Mouse (Mus musculus): ENCODE measurements around the gene Hnrnpa1. TPM values are rescaled to one million over a fixed set of nuclear protein-coding genes. Genes with fewer than 3 reads are reported as not detected.

The Hnrnpa1 gene
- total and polyA plus RNA-seq, 2 experiments: 17.7 to 58.2 TPM

DNA sequence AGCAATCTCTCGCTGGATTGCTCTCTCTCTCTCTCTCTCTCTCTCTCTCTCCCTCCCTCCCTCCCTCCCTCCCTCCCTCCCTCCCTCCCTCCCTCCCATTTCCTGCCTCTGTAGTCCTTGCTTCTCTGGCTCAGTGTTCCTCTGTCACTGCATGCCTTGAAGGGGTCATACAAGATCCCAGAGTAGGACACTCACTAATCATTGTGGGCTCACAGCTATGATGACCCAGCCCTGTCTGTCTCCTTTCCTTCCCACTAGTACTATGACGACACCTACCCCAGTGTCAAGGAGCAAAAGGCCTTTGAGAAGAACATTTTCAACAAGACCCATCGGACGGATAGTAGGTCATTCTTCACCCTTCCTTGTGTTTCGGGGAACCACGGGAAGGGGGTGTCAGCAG lies 50.2 kb downstream of the Hnrnpa1 start:
- Histone ChIP-seq H3K79me2 (ENCODE audit: control insufficient read depth, insufficient read depth, low read length) (peaks cover 5% of the 10 kb centered on the region; the same call in 1 of the 2 replicates), H3K4me1 (ENCODE audit: control insufficient read depth, insufficient read depth, low read length) (peaks cover 6% of the 10 kb centered on the region), H3K4me3 (ENCODE audit: insufficient read depth, low read depth, low read length) (no peak overlapping the region), H3K27ac (replicated peaks; ENCODE audit: insufficient read depth, low read depth, low read length) (no peak overlapping the region), H3K9ac (ENCODE audit: low read depth, low read length) (no peak overlapping the region), H3K36me3 (ENCODE audit: control insufficient read depth, insufficient read depth, low read length) (peaks cover 43% of the 10 kb centered on the region), H3K27me3 (ENCODE audit: control insufficient read depth, insufficient read depth, low read length) (no peaks in the 10 kb centered on the region)
- TF ChIP-seq CTCF (IDR thresholded peaks at IDR 0.05; ENCODE audit: low read depth, low read length) (no peak), POLR2A (IDR thresholded peaks at IDR 0.05; ENCODE audit: extremely low read depth, insufficient read depth, low read length) (no peak)
- DNase-seq (ENCODE audit: extremely low read depth, low read depth, low spot score): no peak
- 74% methylated on average over 6 of the region's 6 CpGs for WGBS

GRCm38 (mm10) chr15:103290843-103291242 lies 50.6 kb downstream of the Hnrnpa1 start:
- no peak for TF ChIP-seq CTCF (IDR thresholded peaks at IDR 0.05; ENCODE audit: low read depth, low read length)
- no peak for TF ChIP-seq POLR2A (IDR thresholded peaks at IDR 0.05; ENCODE audit: extremely low read depth, insufficient read depth, low read length)
- H3K36me3 ChIP-seq (ENCODE audit: control insufficient read depth, insufficient read depth, low read length): peaks cover 43% of the 10 kb centered on the region
- WGBS: 92% methylated on average over 9 of the region's 9 CpGs
- DNase-seq (ENCODE audit: extremely low read depth, low read depth, low spot score): no peak
- no peak overlapping the region for H3K4me3 ChIP-seq (ENCODE audit: insufficient read depth, low read depth, low read length)
- H3K79me2 ChIP-seq (ENCODE audit: control insufficient read depth, insufficient read depth, low read length): peaks cover 5% of the 10 kb centered on the region; the same call in 1 of the 2 replicates
- no peak overlapping the region for H3K9ac ChIP-seq (ENCODE audit: low read depth, low read length)
- no peak overlapping the region for H3K27ac ChIP-seq (replicated peaks; ENCODE audit: insufficient read depth, low read depth, low read length)
- H3K27me3 ChIP-seq (ENCODE audit: control insufficient read depth, insufficient read depth, low read length): no peaks in the 10 kb centered on the region
- H3K4me1 ChIP-seq (ENCODE audit: control insufficient read depth, insufficient read depth, low read length): peaks cover 3% of the 10 kb centered on the region

DNA sequence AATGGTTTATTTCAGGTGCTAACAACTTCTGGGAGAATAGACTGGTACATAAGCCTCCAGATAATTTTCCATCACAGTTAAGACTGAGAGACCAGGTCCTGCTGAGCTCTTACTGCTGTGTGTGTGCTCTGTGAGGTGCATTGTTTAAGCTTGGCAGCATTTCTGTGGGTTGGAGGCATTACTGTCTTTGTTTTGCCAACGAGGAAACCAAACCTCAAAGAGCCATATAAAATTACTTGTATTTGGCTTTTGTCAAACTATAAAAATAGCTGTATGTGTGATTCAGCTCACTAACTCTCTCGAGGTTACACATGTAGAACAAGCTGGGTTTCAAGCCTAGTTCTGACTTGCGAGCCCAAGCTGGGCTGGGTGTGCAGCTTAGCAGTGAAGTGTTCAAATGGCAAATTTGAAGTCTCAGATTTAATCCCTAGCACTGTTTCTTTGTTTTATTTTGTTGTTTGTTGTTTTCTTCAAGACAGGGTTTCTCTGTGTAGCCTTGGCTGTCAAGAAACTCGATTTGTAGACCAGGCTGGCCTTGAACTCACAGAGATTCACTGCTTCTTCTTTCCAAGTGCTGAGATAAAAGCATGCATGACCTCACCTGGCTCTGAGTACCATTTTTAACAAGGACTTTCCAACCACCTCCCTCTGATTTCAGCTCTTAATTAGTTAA lies 52.6 kb downstream of the Hnrnpa1 start:
- peaks cover 3% of the 10 kb centered on the region; the same call in 1 of the 2 replicates for H3K79me2 ChIP-seq (ENCODE audit: control insufficient read depth, insufficient read depth, low read length)
- H3K27ac ChIP-seq (replicated peaks; ENCODE audit: insufficient read depth, low read depth, low read length): no peak overlapping the region
- H3K4me3 ChIP-seq (ENCODE audit: insufficient read depth, low read depth, low read length): no peak overlapping the region
- TF ChIP-seq POLR2A (IDR thresholded peaks at IDR 0.05; ENCODE audit: extremely low read depth, insufficient read depth, low read length) (no peak), CTCF (IDR thresholded peaks at IDR 0.05; ENCODE audit: low read depth, low read length) (no peak)
- 96% methylated on average over 4 of the region's 4 CpGs for WGBS
- no peaks in the 10 kb centered on the region for H3K27me3 ChIP-seq (ENCODE audit: control insufficient read depth, insufficient read depth, low read length)
- no peaks in the 10 kb centered on the region; the same call in 1 of the 2 replicates for H3K4me1 ChIP-seq (ENCODE audit: control insufficient read depth, insufficient read depth, low read length)
- no peak for DNase-seq (ENCODE audit: extremely low read depth, low read depth, low spot score)
- H3K9ac ChIP-seq (ENCODE audit: low read depth, low read length): no peak overlapping the region
- peaks cover 61% of the 10 kb centered on the region for H3K36me3 ChIP-seq (ENCODE audit: control insufficient read depth, insufficient read depth, low read length)

DNA sequence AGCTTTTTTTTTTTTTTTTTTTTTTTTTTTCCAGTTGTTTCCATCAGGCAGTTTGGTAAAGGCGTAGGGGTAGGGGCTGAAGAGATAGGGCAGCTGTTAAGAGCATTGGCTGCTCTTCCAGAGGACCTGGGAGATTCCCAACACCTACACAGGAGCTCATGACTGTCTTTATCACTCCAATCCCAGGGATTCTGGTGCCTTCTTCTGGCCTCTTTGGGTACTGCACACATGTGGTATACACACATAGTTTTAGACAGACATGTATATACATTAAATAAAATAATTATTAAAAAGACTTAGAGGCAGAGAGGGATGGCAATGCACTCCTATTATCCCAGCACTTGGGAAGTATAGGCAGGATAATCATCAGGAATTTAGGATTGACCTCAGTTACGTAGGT lies 53.1 kb downstream of the Hnrnpa1 start:
- Histone ChIP-seq H3K27me3 (ENCODE audit: control insufficient read depth, insufficient read depth, low read length) (no peaks in the 10 kb centered on the region), H3K27ac (replicated peaks; ENCODE audit: insufficient read depth, low read depth, low read length) (no peak overlapping the region), H3K4me1 (ENCODE audit: control insufficient read depth, insufficient read depth, low read length) (no peaks in the 10 kb centered on the region; the same call in 1 of the 2 replicates), H3K79me2 (ENCODE audit: control insufficient read depth, insufficient read depth, low read length) (peaks cover 3% of the 10 kb centered on the region; the same call in 1 of the 2 replicates), H3K36me3 (ENCODE audit: control insufficient read depth, insufficient read depth, low read length) (peaks cover 67% of the 10 kb centered on the region), H3K9ac (ENCODE audit: low read depth, low read length) (no peak overlapping the region), H3K4me3 (ENCODE audit: insufficient read depth, low read depth, low read length) (no peak overlapping the region)
- 100% methylated on average over 2 of the region's 2 CpGs for WGBS
- no peak for TF ChIP-seq CTCF (IDR thresholded peaks at IDR 0.05; ENCODE audit: low read depth, low read length)
- no peak for TF ChIP-seq POLR2A (IDR thresholded peaks at IDR 0.05; ENCODE audit: extremely low read depth, insufficient read depth, low read length)
- no peak for DNase-seq (ENCODE audit: extremely low read depth, low read depth, low spot score)

DNA sequence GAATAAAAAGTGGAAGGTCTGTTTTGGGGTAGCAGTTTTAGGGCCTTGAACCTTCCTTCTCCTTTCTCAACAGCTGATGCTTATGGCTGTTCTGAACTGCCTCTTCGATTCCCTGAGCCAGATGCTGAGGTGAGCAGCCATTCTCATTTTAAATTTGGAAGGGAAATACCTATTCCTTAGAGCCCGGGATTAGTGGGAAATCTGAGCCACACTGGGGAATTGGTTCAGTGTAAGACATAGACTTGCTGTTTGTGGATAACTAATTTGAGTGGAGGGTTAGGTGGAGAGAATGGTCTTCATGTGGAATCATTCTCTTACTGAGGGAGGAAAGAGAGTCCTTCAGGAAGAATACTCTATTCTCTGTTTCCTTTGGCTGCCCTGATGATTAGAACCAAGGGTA lies 54.4 kb downstream of the Hnrnpa1 start:
- H3K9ac ChIP-seq (ENCODE audit: low read depth, low read length): no peak overlapping the region
- no peaks in the 10 kb centered on the region for H3K27me3 ChIP-seq (ENCODE audit: control insufficient read depth, insufficient read depth, low read length)
- WGBS: 92% methylated on average over 2 of the region's 2 CpGs
- no peaks in the 10 kb centered on the region for H3K79me2 ChIP-seq (ENCODE audit: control insufficient read depth, insufficient read depth, low read length)
- H3K4me1 ChIP-seq (ENCODE audit: control insufficient read depth, insufficient read depth, low read length): no peaks in the 10 kb centered on the region
- no peak for DNase-seq (ENCODE audit: extremely low read depth, low read depth, low spot score)
- H3K4me3 ChIP-seq (ENCODE audit: insufficient read depth, low read depth, low read length): no peak overlapping the region
- no peak overlapping the region for H3K27ac ChIP-seq (replicated peaks; ENCODE audit: insufficient read depth, low read depth, low read length)
- peaks cover 72% of the 10 kb centered on the region for H3K36me3 ChIP-seq (ENCODE audit: control insufficient read depth, insufficient read depth, low read length)
- TF ChIP-seq CTCF (IDR thresholded peaks at IDR 0.05; ENCODE audit: low read depth, low read length) (no peak), POLR2A (IDR thresholded peaks at IDR 0.05; ENCODE audit: extremely low read depth, insufficient read depth, low read length) (no peak)

- Histone ChIP-seq H3K27ac (replicated peaks; ENCODE audit: insufficient read depth, low read depth, low read length) (no peak overlapping the region), H3K36me3 (ENCODE audit: control insufficient read depth, insufficient read depth, low read length) (peaks cover 64% of the 10 kb centered on the region), H3K4me3 (ENCODE audit: insufficient read depth, low read depth, low read length) (no peak overlapping the region), H3K4me1 (ENCODE audit: control insufficient read depth, insufficient read depth, low read length) (no peaks in the 10 kb centered on the region), H3K27me3 (ENCODE audit: control insufficient read depth, insufficient read depth, low read length) (no peaks in the 10 kb centered on the region), H3K9ac (ENCODE audit: low read depth, low read length) (no peak overlapping the region), H3K79me2 (ENCODE audit: control insufficient read depth, insufficient read depth, low read length) (no peaks in the 10 kb centered on the region)
- no peak for TF ChIP-seq CTCF (IDR thresholded peaks at IDR 0.05; ENCODE audit: low read depth, low read length)
- TF ChIP-seq POLR2A (IDR thresholded peaks at IDR 0.05; ENCODE audit: extremely low read depth, insufficient read depth, low read length): no peak
- 68% methylated on average over 5 of the region's 5 CpGs for WGBS
- no peak for DNase-seq (ENCODE audit: extremely low read depth, low read depth, low spot score)
Measured at GRCm38 (mm10) chr15:103295851-103296250, 55.6 kb downstream of the Hnrnpa1 start.

Other genes with a start within 250 kb of the Hnrnpa1 start
- not detected in 2 replicates for gene Hoxc8, start 249.8 kb upstream of the Hnrnpa1 start, total RNA-seq (2014; rRNA removed)
- gene Hoxc8, start 249.8 kb upstream of the Hnrnpa1 start, polyA plus RNA-seq (2012; rRNA removed): not detected in 2 replicates
- not detected in 2 replicates for gene Hoxc6, start 242.2 kb upstream of the Hnrnpa1 start, total RNA-seq (2014; rRNA removed)
- not detected in 2 replicates for gene Hoxc6, start 242.2 kb upstream of the Hnrnpa1 start, polyA plus RNA-seq (2012; rRNA removed)
- gene Hoxc4, start 221.5 kb upstream of the Hnrnpa1 start, total RNA-seq (2014; rRNA removed): 0.20 TPM in 1 of 2 replicates, not detected in the other
- not detected in 2 replicates for gene Hoxc4, start 221.5 kb upstream of the Hnrnpa1 start, polyA plus RNA-seq (2012; rRNA removed)
- gene Smug1, start 73.3 kb upstream of the Hnrnpa1 start, total RNA-seq (2014; rRNA removed): 6.8 and 8.1 TPM in 2 replicates
- 9.9 and 11.1 TPM in 2 replicates for gene Smug1, start 73.3 kb upstream of the Hnrnpa1 start, polyA plus RNA-seq (2012; rRNA removed)
- 14.1 and 14.9 TPM in 2 replicates for gene Cbx5, start 616 bp upstream of the Hnrnpa1 start, total RNA-seq (2014; rRNA removed)
- gene Cbx5, start 616 bp upstream of the Hnrnpa1 start, polyA plus RNA-seq (2012; rRNA removed): 4.2 and 5.2 TPM in 2 replicates
- gene Nfe2, start 18.0 kb downstream of the Hnrnpa1 start, total RNA-seq (2014; rRNA removed): 0.40 and 0.74 TPM in 2 replicates
- gene Nfe2, start 18.0 kb downstream of the Hnrnpa1 start, polyA plus RNA-seq (2012; rRNA removed): 2.3 and 4.9 TPM in 2 replicates
- 55.9 and 73.0 TPM in 2 replicates for gene Copz1, start 32.3 kb downstream of the Hnrnpa1 start, total RNA-seq (2014; rRNA removed)
- gene Copz1, start 32.3 kb downstream of the Hnrnpa1 start, polyA plus RNA-seq (2012; rRNA removed): 131 and 142 TPM in 2 replicates
- gene Gpr84, start 70.2 kb downstream of the Hnrnpa1 start, total RNA-seq (2014; rRNA removed): 0.07 and 0.09 TPM in 2 replicates
- 0.12 and 0.19 TPM in 2 replicates for gene Gpr84, start 70.2 kb downstream of the Hnrnpa1 start, polyA plus RNA-seq (2012; rRNA removed)
- gene Zfp385a, start 99.7 kb downstream of the Hnrnpa1 start, total RNA-seq (2014; rRNA removed): 0.92 and 2.1 TPM in 2 replicates
- 14.9 and 17.1 TPM in 2 replicates for gene Zfp385a, start 99.7 kb downstream of the Hnrnpa1 start, polyA plus RNA-seq (2012; rRNA removed)
- gene Itga5, start 126.3 kb downstream of the Hnrnpa1 start, total RNA-seq (2014; rRNA removed): 3.0 and 5.4 TPM in 2 replicates
- 18.0 and 28.1 TPM in 2 replicates for gene Itga5, start 126.3 kb downstream of the Hnrnpa1 start, polyA plus RNA-seq (2012; rRNA removed)
- not detected in 2 replicates for gene Gtsf1, start 190.0 kb downstream of the Hnrnpa1 start, total RNA-seq (2014; rRNA removed)
- not detected in 2 replicates for gene Gtsf1, start 190.0 kb downstream of the Hnrnpa1 start, polyA plus RNA-seq (2012; rRNA removed)
- gene Gtsf2, start 208.0 kb downstream of the Hnrnpa1 start, total RNA-seq (2014; rRNA removed): not detected in 2 replicates
- gene Gtsf2, start 208.0 kb downstream of the Hnrnpa1 start, polyA plus RNA-seq (2012; rRNA removed): not detected in 2 replicates
- 6.2 and 6.3 TPM in 2 replicates for gene Nckap1l, start 213.4 kb downstream of the Hnrnpa1 start, total RNA-seq (2014; rRNA removed)
- 1.1 and 2.2 TPM in 2 replicates for gene Nckap1l, start 213.4 kb downstream of the Hnrnpa1 start, polyA plus RNA-seq (2012; rRNA removed)